Mouse (Mus musculus): ENCODE measurements around the gene Gm10309.

Gm10309 gene

DNA sequence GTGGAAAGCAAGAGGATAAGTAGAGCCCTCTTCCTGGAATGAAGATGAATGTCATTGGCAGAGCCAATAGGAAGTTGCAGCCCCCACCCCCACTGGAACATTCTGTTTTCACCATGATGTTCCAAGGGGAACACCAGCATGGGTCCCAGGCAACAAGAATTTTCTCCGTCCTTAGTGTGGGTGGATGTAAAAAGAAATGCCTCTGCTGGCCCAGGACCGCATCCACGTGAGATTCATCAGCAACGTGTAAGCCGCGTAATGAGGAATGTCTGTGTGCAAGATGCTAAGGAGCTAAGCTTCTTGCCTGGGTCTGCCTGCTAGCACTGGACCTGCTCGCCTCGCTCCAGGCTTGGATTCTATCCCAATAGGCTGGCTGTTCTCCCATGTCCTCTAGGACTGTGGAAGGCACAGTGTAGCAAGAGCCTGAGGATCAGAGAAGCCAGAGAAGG, at the start of gene Gm10309:
TSS of gene Gm10309 (minus strand) at position 50 of the 449 bp plus-strand sequence.
- DNase-seq, result peak; percentile 74

DNA sequence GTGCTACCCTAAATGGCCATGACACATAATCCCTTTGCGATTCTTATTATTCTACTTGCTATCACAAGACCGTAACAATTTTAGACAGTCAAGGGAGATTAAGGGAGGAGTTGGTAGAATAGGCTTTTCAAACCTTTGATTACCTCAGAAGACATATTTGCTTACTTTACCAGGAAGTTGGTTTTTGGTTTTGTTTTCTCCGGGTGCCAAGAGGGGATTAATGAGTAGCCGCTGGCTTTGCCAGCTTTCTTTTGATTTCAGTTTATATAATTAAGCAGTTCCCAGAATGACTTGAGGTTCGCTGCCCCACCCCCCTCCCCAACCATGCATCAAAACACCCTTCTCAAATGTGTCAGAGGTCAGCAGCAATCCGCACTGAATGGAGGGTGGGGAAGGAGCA, 47.0 kb upstream of the Gm10309 start:
- no peak for DNase-seq

DNA sequence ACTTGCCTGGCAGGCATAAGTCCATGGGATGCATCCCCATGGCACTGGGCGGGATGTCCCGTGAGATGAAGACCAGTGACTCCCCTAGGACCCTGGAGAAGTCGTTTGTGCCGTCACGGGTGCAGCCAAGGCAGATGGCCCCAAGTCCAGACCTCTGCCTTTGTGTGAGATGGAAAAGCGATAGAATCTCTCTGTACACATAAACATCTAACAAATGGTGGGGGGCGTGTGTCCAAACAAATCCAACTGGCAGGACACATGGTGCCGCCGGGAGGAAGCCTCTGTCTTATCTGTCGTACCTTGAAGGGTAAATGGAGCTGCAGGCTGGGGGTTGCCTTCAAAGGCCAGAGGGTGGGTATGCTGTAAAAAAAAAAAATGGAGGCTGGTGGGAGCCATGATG, 46.5 kb upstream of the Gm10309 start:
- no peak for DNase-seq

GRCm38 (mm10) chr17:86549128-86549527, 44.1 kb upstream of the Gm10309 start:
- DNase-seq, result no peak

GRCm38 (mm10) chr17:86546529-86546928, 41.5 kb upstream of the Gm10309 start:
- DNase-seq, result peak; percentile 21

DNA sequence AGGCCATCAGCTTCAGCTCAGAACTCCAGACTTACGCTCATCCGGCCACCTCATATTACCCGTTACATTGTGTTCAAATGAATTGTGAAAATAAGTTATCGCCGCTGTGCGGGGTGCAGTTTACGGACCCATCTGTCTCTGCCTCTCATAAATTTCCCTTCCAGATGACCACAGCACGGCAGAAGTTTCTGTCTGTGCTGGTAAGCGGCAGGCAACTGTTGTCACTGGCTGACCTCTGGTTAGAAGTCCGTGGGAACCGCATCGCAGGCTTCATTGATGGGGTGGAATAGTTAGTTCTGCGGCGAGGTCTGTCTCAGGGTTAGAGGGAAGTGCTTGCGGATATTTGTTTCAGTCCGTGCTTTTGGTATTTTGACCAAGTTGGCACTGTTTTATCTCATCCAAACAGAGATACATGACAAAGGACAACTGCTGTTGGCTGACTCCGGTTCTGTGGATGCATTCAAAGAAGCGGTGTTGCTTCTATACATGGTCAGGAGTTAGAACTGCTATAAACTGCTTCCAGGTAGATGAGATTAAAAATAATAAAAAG, 34.9 kb upstream of the Gm10309 start:
- DNase-seq, result no peak

GRCm38 (mm10) chr17:86535827-86536656, 31.0 kb upstream of the Gm10309 start:
- peak; percentile 66 for DNase-seq

GRCm38 (mm10) chr17:86535096-86535495, 30.1 kb upstream of the Gm10309 start:
- peak; percentile 81 for DNase-seq

- DNase-seq, result no peak
Observed at GRCm38 (mm10) chr17:86533549-86533851, 28.5 kb upstream of the Gm10309 start.

DNA sequence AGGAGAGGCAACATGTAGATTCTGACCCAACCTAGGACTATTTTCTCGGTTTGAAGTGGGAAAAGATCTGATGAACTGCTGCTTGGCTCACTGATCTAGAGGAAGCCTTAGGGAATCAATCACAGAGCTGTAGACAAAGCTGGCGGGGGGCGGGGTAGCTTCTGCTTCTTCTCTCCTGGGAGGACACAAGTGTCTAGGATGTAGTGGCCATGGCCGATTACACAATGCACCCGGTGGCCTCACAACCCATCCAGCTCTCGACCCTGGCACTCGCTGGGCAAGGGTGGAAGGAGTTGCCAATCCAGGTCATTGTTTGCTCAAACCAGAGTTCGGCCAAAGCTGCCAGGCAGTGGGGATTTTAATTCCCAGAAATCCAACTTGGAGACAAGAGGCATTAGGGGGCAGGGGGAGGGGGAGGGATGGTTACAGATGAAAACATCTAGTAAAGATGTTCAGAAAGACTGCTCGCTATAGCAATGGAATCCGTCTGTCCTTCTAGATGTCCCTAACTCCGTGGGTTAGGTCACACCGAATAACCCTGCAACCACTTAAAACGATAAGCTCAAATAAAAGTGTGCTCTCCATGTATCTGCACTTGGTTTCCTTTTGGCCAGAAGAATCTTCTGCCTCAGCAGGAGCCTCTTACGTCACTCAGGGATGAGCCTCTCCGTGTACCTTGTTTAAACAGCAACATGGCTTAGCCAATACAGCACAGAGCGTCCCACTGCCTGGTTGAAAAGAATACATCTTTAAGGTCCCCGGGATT, 27.9 kb upstream of the Gm10309 start:
- DNase-seq, result no peak

- DNase-seq, result no peak
Observed at GRCm38 (mm10) chr17:86531231-86531630, 26.2 kb upstream of the Gm10309 start.

DNA sequence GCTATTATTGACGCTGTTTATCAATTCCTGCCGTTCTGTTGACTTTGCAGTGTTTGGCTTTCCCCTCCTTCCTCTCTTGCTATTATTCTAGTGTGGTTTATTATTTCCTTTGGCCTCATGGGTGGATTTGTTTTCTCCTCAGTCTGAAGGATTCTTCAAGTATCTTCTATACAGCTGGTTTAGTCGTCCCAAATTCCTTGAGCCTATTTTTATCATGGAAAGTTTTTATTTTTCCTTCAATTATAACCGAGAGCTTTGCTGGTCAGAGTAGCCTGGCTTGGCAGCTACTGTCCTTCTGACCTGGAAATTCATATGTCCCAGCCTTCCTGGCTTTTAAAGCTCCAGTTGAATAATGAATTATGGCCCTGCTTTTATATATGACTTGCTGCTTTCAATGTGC, 24.4 kb upstream of the Gm10309 start:
- no peak for DNase-seq

DNA sequence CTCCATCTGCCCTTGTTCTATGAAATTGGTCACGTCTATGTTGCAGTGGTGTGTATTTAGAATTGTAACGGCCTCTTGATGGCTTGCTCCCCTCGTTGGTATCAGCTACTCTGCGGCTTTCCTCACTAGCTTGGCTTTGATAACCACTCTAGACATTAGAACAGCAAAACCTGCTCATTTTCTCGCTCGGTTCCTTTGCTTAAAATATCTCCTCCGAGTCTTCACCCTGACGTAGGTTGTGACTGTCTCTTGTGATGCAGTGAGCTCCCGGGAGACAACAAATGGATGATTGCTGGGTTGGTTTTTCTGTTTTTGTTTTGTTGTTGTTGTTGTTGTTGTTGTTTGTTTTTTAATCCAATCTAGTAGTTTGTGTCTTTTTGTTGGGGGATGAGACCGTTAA, 24.0 kb upstream of the Gm10309 start:
- no peak for DNase-seq

- DNase-seq, result no peak
Observed at GRCm38 (mm10) chr17:86527298-86527697, 22.3 kb upstream of the Gm10309 start.

DNA sequence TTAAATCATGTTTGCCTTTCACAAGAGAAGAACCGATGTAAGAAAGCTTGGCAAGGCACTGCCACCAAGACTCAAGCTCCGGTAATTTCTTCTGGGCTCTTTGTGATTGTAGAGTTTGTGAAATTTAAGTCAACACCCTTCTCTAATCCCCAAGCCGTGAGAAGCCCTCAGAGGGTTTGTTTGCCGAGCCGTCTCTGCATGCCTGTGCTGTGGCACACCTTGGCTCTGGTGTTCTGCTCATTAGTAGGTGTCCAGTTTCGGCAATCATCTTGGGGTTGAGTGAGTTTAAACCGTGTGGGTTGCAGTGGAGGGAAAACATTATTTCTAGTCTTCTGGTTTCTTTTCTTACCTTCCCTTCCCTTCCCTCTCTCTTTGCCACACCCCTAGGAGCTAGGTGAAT, 21.0 kb upstream of the Gm10309 start:
- no peak for DNase-seq

GRCm38 (mm10) chr17:86525075-86525474, 20.0 kb upstream of the Gm10309 start:
- DNase-seq, result no peak

GRCm38 (mm10) chr17:86523843-86524242, 18.8 kb upstream of the Gm10309 start:
- DNase-seq, result no peak

DNA sequence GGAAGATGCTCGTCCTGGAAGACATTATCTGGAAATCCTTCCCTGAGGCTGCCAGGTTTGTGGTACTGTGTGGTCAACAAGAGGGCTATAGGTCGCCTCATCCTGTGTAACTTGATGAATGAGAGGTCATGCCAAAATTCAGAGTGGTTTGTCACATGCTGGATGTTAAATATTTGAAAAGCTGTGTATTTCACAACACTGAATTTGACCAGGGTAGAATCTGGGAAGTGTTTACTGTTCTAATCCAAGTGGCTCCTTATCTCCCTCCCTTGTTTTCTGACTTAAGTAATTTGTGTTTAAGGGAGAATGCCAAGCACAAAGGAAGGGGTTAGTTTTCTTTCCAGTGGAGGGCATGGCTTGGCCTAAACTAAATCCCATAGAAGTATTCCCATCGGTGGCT, 18.3 kb upstream of the Gm10309 start:
- DNase-seq, result no peak

DNA sequence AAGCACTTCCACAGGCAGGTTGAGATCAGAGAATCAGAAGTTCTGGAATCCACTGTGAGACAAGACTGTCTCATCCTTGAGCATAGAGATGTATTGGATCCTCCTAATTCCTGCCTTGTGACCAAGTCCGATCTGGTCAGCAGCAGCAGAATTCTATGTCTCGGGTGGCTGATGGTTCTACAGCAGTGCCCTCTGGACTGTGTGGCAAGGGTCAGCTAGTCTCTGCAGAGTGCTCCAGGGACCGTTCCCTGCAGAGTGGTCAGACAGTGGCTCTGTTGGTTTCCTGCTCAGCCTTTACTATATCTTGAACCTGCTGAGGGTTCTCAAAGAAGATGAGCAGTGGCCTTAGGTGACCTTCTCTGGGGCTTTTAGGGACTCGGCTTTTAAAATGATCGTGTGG, 17.6 kb upstream of the Gm10309 start:
- DNase-seq, result no peak

- DNase-seq, result no peak
Observed at GRCm38 (mm10) chr17:86521252-86521651, 16.2 kb upstream of the Gm10309 start.

GRCm38 (mm10) chr17:86518604-86519003, 13.6 kb upstream of the Gm10309 start:
- no peak for DNase-seq

DNA sequence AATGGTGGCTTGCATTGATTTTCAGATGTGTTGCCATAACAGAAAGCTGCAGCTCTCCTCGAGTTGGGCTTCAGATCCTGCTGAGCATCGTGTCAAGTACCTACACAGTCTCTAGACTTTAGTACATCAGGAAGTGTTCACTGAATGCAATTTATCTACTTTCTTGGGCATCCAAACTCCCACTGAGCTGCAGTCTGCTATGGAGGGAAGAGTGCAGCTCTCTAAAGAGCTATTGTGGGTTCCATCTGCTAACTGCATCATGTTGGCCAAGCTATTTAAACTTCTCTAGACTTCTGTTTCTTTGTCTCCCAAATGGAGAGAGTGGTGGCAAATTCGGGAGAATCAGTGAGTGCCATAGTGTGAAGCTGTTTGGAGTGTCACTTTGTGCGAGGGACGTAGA, 11.6 kb upstream of the Gm10309 start:
- DNase-seq, result no peak

- DNase-seq, result no peak
Observed at GRCm38 (mm10) chr17:86514974-86515620, 10.1 kb upstream of the Gm10309 start.

GRCm38 (mm10) chr17:86509871-86510270, 4.8 kb upstream of the Gm10309 start:
- no peak for DNase-seq
